Mouse (Mus musculus) lung, postnatal 0 days (tissue): ENCODE data around the gene Hba-a1.
"Not testable (repeated sequence)": the region's sequence is repeated elsewhere in the genome, so short reads cannot be mapped to it uniquely, and the experiment has no call there.

Experiments
- CTCF ChIP-seq: IDR thresholded peaks from 2 replicates; pipeline ENCODE4 v1.5.1; 2016; ENCODE audit warnings: antibody characterized with exemption, mild to moderate bottlenecking
- EP300 ChIP-seq: IDR thresholded peaks from 2 replicates; pipeline ENCODE4 v1.6.1; 2016; ENCODE audit warnings: antibody characterized with exemption, mild to moderate bottlenecking, control low read depth

DNA sequence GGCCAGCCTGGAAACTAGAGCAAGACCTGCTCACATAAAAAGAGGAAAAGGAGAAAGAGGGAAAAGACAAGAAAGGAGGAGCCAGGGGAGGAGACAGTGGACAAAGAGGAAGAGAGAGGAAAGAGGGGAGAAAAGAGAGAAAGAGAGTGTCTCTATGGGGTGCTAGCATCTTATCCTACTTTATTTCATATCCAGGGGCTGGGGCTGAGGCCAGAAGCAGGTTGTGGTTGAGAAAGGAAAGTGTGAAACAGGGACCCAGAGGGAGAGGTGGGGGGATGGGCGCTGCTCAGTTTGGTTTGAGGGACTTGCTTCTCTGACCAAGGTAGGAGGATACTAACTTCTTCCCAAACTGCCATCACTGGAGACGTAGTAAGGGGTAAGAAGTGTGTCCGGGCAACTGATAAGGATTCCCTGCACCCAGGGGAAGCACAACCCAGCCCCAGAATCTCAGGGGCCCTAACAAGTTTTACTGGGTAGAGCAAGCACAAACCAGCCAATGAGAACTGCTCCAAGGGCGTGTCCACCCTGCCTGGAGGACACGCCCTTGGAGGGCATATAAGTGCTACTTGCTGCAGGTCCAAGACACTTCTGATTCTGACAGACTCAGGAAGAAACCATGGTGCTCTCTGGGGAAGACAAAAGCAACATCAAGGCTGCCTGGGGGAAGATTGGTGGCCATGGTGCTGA, at the start of gene Hba-a1:
- TF ChIP-seq CTCF, EP300: not testable (repeated sequence)
